Mouse (Mus musculus): Measurements from ENCODE around the gene Mctp2.

- TF ChIP-seq CTCF (IDR thresholded peaks at IDR 0.05; ENCODE audit: extremely low read depth, insufficient read depth, low read length) (no peak), POLR2A (IDR thresholded peaks at IDR 0.05; ENCODE audit: extremely low read depth, insufficient read depth, low read length) (no peak)
Observed at GRCm38 (mm10) chr7:72047588-72048585, 258.5 kb downstream of the Mctp2 start.
